Mouse (Mus musculus): Measurements from ENCODE around the gene Nup93. TPM values are rescaled to one million over a fixed set of nuclear protein-coding genes. Genes with fewer than 3 reads are reported as not detected.

Gene Nup93
- total RNA-seq, 2 experiments from 2014 or later = 9.8 to 10.1 TPM

DNA sequence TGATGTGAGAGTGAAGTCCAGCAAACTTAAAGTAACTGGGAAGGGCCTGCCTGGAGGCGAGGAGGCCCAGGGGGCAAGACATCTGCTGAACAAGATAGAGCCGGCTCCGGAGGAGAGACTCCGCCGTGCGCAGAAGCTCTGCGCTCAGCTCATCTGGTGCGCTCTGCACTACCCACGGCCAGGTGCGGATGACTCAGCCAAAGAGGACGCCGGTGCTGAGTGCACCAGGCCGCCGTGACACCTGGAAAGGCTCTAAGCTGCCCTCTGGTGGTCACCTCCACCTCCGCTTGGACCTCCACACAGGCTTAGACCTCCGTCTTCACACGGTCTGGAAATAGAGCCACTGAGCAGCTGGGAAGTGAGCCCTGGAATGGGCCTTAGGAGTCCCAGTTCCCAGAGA, 27.8 kb upstream of the Nup93 start:
- DNase-seq = peak; percentile 71

DNA sequence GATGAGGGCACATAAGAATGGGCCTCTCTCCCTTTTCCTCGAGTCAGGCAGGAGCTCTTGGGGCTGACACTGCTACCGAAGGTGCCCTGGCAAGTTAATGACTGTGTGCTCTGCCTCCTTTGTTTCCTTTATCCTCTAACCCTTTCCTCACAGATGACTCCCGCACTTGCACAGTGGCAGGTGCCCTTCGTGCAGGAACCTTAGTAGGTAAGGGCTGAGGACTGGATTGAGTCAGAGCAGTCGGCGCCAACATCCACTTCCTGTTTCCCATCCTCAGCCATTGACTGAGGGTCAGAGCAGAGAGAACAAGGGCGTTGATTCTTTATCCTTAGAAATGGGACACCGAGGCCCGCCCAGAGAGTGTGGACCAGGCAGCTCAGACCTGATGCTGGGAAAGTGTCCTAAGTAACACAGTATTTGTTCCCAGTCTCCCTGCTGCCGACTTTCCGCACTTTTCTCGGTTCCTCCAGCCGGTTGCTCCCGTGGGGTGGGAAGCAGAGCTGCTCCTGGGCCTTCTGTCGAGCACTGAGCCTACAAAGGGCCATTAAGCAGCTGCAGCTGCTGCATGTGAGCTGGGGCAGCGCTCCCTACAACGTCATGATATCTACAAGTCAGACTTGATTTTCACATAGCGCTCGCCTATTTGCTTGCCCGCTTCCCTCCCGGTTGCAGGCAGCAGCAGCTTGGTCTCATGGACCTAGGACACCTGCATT, 26.9 kb upstream of the Nup93 start:
- no peak for DNase-seq

DNA sequence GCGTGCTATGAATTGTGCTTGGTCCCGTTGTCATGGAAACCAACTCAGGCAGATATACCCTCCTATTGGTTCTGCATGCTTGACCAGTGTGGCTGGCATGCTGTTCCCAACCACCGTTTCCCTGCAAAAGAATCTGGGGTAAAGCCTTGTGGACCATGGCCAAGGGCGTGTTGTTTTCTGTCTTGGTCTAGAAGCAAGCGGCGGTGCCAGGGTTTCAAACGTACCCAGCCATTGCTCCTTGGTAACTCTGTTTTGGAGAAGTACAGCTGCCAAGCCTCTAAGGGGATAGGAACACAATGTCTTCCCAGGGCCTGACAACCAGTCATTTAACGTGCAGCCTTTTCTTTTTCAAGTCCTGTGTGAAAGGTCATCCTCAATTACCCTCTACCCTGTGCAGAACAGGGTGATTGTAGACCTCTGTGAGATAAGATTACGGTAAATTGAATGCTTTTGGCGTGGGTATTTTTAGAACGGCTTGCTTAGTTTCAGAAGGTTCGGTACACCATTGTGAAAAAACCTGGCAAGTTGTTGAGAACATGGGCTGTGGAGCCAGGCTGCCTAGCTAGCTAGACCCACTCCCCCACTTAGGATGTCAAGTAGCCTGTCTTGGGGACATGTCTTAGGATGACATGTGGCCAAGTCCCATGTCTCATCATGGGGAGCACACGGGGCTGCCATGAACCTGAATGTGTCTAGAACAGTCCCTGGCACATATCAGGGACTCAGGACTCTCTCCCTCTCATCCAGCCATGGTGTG, 24.9 kb upstream of the Nup93 start:
- DNase-seq = peak; percentile 39

DNA sequence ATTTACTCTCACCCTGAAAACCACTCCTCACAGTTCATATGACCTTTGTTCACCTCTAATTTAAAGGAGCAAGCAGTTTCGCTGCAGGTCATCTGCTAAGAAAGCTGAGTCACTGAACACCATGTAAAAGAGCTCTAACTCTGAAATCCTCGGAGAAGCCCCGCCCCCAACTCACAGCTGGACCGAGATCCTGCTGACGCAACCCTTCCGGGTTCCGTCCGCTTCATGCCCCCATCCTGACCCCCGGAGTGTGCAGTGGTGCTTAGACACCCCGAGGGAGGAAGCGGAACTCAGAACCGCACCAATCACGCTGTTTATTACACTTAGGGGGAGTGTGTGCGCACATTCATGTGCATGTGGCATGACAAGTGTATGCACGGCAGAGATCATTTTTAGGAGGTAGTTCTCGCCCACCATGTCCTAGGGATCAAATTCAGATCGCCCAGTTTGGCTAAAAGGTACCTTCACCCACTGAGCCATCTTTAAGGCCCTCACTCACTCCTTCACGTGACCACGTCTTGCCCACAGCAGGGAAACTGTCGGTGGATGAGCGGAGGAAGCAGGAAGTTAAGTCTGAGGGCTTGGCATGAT, 23.2 kb upstream of the Nup93 start:
- DNase-seq = peak; percentile 67

DNA sequence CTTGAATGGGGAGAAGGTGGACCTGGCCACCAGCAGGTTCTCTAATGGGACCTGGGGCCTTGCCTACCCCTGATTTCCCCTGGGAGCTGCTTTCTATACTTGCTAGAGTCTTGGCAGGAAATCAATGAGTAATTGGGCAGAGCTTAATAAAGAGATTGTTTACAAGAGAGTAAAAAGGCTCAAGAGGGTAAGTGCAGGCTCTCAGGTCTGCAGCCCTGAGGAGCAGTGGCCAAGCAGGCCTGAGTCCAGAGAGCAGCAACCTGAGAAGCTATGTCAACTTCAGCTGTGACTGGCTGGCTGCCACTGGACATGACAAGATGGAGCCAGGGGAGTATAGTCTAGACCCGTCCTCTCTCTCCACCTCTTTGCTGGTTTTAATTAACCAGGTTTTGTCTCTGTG, 21.4 kb upstream of the Nup93 start:
- peak; percentile 55 for DNase-seq

DNA sequence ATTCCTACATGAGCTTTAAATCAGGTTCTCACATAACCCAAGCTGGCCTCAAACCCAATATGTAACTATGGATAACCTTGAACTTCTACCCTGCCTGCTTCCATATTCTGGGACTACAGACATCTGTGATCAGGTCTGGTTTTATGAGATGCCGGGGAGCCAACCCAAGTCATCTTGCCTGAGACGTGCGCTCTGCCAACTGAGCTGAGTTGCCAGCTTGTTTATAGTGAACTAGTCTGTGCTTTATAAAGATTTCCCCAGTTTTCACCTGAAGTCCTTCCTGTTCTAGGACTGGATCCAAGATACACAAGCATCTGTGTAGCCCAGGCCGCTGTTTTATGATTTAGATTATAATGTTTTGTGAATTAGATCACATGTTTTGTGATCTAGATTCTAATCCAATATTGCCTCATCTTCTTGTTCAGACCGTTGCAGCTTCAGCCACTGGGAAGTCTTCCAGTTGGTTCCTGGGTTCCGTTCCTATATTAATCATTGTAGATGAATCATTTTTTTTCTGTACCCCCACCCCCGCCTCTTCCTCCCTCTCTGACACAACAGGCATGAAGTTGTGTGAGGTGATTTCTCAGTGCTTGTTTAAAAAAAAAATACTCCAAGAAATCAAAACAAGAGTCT, 19.7 kb upstream of the Nup93 start:
- DNase-seq = peak; percentile 42

DNA sequence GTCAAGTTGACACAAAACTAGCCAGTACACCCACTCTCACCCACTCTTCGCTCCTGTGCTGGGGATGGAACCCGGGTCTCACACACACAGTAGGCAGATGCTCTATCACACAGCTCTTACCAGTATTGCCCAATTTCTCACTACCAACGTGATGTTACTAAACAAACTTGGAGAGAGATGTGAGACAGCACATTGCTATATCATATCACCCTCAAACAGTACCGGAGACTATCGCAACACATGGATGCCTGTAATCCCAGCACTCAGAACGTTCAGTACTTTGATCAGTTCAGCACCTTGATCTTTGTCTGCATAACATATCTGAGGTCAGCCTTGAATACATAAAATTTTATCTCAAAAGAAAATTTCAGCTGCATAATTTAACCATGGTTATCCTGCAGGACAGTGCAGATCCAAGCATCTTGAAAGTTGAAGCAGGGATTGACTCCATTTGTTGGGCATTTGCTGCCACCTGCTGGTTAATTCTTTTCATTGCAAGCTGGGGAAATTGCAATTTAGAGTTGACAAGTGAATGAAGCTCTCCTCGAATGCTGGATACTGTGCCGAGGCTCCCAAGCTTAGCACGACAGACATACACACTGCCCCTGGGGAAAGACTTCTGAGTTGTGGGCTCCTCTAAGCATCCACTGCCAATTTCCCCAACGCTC, 15.0 kb upstream of the Nup93 start:
- peak; percentile 36 for DNase-seq

DNA sequence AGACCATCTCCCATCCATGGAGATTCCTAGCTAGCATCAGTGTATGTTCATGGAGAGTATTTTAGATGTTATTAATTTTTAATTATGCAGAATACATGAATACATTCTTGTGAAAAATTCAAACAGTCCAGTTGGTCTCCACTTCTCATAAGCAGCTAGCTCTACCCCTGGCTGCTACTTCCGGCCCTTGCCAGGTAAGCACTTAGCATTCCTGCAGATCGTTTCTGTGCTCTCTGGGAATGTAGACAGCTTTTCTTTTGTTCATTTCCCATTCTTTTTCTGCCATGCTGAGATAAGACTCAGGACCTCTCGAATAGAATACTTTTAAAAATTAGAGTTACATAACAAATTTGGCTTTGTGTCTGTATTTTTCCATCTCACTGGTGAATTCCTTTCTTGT, 10.3 kb upstream of the Nup93 start:
- no peak for DNase-seq

DNA sequence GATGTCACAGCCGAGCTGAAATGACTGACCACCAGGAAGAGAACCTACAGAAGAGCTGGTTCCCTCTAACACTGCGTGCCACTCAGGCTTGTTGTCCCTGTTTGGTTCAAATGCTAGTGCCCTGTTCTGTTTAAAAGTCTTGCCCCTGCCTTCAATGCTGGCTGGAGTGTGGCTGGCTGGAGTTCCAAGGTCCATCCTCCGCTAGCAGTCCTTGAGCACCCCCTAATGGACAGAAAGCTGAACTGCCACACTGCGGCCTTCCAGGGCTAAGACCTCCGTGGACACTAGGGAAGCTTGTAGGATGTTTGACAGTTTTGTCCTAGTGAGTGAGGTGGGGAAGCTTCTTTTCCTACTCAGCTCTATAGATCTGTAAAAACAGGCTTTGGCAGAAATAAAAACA, 8.6 kb upstream of the Nup93 start:
- DNase-seq = peak; percentile 30

DNA sequence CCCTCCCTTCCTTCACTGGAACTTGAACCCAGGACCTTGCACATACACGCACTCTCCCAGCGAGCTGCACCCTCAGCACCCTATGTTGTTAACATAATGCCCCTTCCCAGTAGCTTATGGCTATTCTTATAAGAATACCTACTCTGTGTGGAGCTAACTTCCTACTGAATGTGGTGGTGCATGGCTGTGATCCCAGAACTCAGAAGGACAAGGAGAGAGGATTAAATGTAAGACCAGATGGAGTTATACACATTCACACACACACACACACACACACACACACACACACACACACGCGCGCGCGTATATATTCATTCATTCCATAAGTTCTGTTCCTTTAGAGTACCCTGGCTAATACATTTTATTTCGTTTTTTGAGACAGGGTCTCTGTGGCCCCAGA, 8.1 kb upstream of the Nup93 start:
- DNase-seq = no peak

DNA sequence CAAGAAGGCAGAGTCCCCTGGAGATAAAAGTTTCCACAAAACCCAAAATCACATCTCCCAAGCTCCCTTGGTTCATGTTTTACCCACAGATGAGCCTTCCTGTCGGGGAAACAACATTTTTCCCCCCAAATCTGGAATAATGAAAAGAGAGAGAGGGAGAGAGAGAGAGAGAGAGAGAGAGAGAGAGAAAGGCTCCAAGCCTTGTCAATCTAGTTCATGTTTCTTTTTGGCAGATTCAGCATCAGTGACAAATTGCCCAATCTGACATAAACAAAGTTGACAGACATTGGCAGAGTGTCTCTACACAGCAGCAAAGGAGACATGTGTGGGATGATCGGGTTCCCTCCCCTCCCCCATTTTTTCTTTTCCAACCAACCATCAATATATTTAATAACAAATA, 6.9 kb upstream of the Nup93 start:
- DNase-seq = no peak

DNA sequence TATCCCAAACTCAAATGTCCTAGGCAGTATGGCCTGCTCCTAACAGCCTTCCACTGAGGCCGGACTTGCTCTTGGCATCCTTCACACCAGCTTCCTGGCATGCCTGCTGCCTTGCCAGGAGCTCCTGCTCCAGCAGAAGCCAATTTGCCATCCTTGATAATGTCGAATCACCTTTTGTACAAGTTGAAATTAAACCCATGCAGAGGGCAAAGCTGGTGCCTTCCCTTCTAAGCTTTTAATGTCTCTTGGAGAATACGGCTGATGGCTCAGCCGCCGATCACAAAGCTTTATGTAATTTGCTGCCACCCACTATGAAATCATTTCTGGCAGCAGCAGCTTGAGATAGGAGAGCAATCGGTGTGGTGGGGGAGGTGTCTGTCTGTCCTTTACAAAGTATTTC, 4.7 kb upstream of the Nup93 start:
- DNase-seq = no peak

DNA sequence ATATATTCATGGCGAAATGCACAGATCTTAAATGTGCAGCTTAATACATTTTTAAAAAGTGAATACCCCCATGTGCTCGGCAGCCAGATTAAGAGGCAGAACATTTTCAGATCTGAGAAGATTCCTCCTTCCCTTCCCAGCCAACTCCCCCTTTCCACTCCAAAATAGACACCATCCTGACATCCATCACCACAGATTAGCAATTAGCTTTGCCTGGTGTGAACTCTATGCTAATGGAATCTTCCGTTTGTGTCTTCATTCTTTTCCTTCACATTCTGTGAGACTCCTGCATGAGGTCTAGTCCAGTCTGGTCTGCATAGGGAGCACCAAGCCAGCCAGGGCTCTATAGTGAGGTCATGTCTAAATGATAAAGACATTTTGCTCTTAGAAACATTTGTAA, 4.1 kb upstream of the Nup93 start:
- DNase-seq = no peak

DNA sequence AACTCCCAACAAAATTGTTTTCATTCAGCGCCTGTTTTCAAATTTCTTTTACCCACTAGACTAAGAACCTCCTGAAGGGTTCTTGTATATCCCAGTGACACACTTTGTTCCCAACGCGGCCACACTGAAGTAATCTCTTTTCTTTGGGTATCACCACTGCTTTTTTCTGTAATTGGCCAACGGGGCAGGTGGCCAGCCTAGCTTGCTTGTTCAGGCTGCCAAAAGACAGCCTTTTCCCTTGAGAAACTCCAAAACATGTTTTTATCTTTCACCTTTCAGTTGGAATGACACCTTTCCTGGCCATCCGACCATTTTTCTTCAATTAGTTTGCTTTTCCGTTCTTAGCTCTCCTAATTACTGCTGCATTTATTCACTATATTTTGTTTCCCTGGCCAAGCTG, 545 bp upstream of the Nup93 start:
- DNase-seq = no peak

DNA sequence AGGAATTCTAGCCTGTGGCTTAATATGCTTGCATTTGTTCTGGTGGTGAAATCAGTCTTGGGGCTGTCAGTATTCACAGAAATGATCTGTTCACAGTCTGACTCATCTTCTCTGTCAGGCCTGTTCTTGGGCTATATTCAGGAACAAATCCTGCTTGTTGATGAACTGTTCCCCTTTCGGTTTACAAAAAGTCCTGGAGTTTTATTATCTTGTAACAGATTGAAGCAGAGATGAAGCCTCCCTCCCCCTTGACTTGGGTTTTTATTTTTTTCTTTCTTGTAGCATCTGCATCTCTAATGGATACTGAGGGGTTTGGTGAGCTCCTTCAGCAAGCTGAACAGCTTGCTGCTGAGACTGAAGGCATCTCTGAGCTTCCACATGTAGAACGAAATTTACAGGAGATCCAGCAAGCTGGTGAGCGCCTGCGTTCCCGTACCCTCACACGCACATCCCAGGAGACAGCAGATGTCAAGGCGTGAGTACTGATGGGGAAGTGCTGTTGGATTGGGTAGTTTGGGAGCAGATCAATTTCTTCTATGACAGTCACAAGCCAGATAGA, 13.1 kb downstream of the Nup93 start:
- no peak for DNase-seq

DNA sequence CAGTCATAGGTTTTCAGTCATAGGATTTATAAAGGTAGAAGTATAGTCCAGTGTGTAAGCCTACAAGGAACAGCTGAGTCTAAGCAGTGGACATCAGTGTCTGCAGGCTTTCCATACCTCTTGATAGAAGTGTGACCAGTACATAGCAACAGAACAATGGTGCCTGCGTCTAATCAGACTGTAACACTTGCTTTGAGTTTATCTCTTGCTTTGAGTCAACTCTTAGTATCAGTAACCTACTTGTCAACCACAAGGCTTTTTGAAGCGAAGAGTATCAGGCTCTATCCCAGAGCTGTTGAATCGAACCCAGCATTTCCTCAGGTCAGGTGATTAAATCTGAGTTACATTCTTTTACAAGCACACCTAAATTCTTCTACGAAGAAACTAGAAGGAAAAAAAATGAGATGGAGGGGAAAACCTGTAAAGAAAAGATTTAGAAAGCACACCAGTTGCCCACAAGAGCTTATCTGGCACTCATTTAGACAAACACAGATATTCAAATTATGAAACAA, 25.9 kb downstream of the Nup93 start:
- DNase-seq = no peak

DNA sequence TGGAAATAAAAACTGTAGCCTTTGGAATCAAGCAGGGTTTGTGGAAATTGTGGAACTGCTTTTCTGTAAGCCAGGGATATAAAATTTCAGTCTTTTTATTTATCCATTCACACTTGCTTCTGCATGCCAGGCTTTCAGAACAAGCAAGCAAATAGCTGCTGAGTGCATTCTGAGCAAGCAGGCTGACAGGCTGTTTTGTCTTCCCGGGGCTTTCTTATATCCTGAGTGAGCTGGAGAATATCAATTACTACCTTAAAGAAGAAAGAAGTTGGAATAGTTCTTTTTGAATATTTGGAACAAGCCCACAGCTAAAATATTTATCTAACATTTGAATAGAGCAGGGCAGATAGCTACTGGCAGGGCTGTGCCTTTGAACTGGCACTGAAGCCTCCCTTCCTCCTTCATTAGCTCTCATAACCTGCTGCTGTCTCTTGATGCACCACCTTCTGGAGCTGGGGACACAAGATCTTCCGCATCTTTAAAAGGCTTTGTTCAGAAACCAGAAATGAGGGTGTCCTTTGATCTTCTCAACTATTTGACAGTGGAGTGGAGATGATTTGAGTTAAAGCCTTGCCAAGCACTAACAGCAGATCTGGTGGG, 35.6 kb downstream of the Nup93 start:
- DNase-seq = no peak

DNA sequence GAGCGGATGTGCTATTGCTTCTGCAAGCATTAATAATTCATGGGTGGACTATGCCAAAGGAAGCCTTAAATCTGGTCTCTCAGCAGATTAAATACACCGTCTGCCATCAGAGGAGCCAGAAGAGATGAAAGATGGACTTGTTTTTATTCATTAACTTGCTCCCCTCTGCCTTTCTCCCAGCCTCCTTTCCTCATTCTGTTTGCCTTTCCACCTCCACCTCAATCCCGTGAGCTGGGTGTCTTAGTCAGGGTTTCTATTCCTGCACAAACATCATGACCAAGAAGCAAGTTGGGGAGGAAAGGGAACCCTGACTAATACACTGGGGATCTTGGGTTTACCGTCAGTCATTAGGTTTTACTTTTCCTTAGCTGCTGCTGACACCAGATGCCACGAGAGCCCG, 44.5 kb downstream of the Nup93 start:
- DNase-seq = no peak

DNA sequence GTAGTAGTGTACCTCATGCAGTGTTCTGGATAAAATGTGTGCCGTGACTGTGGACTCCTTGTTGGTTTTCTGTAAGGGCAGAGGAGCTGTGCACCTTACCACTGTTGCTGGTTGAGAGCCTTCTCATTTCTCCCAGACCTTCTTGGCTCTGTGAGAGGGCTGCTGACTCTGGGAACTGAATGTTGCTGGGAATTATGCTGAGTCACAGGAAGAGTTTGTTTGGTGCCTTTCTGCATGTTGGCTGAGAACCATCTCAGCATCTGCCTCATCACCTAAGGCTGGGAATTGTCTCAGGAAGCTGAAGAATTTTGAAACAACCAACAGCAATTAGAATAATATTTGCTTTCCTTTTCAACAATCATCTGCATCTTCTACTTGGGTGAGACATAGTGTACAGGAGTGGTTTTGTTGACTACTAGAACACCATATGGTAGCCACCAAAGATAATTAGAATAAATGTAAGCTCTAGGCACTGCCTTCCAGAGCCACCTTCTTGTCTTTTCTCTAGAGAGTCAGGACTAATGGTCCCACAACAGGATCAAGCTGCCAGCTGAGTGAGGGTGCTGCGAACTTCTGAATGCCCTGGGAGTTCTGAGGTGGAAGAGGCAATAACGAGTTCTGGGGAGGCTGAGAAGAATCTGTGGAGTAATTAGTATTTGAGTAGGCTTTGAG, 48.4 kb downstream of the Nup93 start:
- DNase-seq = no peak

DNA sequence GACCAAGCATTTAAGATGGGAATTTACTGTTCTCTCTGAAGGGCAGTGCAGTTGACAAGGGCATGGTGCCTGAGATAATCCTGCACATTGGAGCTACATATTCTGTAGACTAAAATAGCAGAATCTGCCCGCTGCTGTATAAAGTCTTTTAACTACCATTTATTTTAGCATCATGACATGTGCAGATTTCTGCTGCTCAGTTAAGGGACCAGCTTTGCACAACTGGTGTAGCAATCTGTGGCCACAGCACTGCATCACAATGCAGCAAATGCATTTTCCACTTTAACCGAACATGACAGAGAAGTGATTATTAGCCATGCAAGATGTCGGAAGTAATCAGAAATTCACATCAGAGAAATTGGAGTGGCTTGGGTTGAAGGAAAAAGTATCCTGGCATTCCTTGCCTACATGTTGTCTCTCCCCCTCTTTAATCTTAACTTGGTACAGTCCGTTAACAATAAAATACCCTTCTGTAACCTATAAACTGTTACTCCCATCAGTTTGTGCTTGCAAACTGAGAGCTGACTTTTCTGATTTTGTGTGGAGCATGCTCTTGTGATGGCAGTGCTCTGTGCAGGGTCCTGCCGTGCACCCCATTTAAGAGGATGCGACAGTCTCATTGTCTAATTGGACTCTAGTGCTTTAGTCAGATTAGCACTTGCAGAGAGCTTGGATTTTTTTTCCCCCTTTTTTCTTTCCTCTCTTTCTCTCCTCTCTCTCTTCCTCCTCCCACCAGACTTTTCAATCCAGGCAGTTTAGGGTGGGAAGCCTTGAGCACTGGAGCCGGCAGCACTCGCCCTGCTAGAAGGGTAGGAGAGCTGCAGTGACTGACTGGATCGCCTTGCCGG, 52.2 kb downstream of the Nup93 start:
- no peak for DNase-seq
